Mouse (Mus musculus): ENCODE results near the gene Prkd2. TPM values are rescaled to one million over a fixed set of nuclear protein-coding genes. Genes with fewer than 3 reads are reported as not detected.

The Prkd2 gene
- polyA plus RNA-seq, 1 experiment from 2014 or later, result 6.0 TPM

DNA sequence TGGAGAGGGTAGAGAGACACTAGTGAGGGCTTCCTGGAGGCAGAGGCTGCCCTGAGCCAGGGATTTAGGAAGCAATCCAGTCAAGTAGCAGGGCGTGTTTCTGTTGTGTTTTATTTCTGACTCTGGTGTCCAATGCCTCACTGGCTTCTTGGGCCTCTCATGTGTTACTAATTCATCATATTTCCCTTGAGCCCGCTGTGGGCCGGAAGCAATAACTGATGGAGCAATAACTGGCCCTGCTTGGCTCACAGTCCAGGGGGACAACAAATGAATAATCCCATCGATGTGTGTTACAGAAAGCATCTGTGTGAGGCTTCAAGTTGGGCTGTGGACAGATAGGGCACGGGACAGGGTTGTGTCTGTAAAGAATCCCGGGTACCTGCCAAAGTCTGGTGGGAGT is 69.7 kb downstream of the Prkd2 start:
- H3K27me3 ChIP-seq (ENCODE audit: control insufficient read depth, insufficient read depth, low read depth, low read length), result no peaks in the 10 kb centered on the region
- 80% methylated on average over 6 of the region's 6 CpGs for WGBS
- no peaks in the 10 kb centered on the region for H3K9me3 ChIP-seq (replicated peaks; ENCODE audit: control insufficient read depth, low read length, poor library complexity, severe bottlenecking)
- H3K4me1 ChIP-seq (ENCODE audit: control insufficient read depth, insufficient read depth, low read length), result no peaks in the 10 kb centered on the region; the same call in 1 of the 2 replicates
- H3K9ac ChIP-seq (ENCODE audit: low read depth, low read length), result no peak overlapping the region
- no peak overlapping the region for H3K4me2 ChIP-seq (ENCODE audit: low read length)
- no peak overlapping the region for H3K4me3 ChIP-seq (ENCODE audit: low read depth, low read length)
- no peak for ATAC-seq
- no peak overlapping the region for H3K27ac ChIP-seq (ENCODE audit: low read length)
- peaks cover 31% of the 10 kb centered on the region for H3K36me3 ChIP-seq (ENCODE audit: control insufficient read depth, insufficient read depth, low read length)

DNA sequence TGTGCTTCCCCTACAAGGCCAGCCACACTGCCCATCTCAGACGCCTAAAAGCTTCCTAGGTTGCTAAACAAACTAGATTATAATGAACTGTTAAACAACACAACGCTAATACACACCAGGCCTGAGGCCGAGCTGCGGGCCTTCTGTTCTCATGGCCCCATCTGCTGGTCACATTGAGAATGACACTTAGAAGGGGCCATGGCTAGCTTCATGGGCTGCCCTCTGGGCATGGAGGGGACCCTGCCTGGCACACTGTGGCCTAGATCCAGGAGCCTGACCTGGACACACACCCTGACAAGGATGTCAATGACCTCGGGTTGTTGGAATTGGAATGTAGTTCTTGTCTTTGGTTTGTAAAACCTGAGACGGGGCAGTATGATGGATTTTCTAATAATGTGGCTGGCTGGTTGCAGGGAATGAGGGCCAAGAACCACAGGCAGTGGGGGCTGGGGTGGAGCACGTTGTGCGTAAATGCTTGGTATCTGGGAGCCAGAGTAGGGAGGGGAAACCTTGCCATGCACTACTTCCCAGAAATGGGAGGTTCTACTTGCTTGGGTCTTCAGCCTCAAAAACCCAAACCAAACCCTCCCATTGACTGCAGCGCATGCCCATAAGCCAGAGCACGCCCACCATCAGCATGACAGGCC is 71.2 kb downstream of the Prkd2 start:
- H3K27ac ChIP-seq (ENCODE audit: low read length), result 0 out of 2 replicates have a peak overlapping the region, but pooled peaks have one; percentile 23
- no peaks in the 10 kb centered on the region; the same call in 1 of the 2 replicates for H3K4me1 ChIP-seq (ENCODE audit: control insufficient read depth, insufficient read depth, low read length)
- no peak overlapping the region for H3K4me3 ChIP-seq (ENCODE audit: low read depth, low read length)
- H3K27me3 ChIP-seq (ENCODE audit: control insufficient read depth, insufficient read depth, low read depth, low read length), result no peaks in the 10 kb centered on the region
- H3K9me3 ChIP-seq (replicated peaks; ENCODE audit: control insufficient read depth, low read length, poor library complexity, severe bottlenecking), result no peaks in the 10 kb centered on the region
- H3K36me3 ChIP-seq (ENCODE audit: control insufficient read depth, insufficient read depth, low read length), result peaks cover 45% of the 10 kb centered on the region
- H3K4me2 ChIP-seq (ENCODE audit: low read length), result no peak overlapping the region
- peak; percentile 29 for ATAC-seq
- no peak overlapping the region for H3K9ac ChIP-seq (ENCODE audit: low read depth, low read length)
- 42% methylated on average over 10 of the region's 10 CpGs for WGBS

DNA sequence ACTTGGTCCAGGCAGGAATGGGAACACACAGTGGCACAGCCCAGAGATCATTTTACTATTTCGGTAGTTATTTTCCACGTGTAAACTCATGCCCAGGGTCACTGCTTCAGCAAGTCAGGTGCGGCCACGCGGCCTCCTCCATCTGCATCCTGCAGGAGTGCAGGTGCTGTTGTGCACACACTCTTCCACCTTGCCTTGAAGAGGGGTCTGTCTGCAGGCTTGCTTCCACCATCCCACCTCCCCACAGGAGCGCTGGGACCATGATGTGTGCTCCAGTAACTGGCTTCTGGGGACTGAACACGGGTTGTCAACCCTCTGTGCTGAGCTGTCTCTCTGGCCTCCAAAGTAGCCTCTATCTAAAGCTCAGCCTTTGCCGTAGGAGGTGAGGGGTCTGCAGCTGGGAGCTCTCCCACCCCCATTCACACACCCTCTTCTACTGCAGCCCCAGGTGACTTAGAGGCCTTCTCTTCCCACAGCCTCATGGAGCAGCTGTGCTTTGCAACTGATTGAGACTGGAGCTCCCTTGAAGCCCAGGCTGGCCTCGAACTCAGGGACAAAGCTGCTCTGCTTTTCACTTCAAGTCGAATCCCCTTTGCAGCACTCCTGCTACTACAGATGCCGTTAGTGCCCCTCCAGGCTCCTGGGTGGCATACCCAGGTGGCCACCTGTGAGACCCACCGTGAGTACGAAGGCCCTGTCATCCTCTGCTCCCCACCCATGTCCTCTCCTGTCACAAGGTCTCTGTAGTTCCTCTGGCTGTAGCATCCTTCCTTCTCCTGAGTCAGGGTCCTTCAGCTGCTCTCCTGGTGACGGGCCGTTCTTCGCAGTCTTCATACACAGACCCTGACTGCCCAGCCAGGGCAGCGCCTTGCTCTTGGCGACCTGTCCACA is 72.0 kb downstream of the Prkd2 start:
- peaks cover 50% of the 10 kb centered on the region for H3K36me3 ChIP-seq (ENCODE audit: control insufficient read depth, insufficient read depth, low read length)
- no peaks in the 10 kb centered on the region for H3K9me3 ChIP-seq (replicated peaks; ENCODE audit: control insufficient read depth, low read length, poor library complexity, severe bottlenecking)
- H3K4me3 ChIP-seq (ENCODE audit: low read depth, low read length), result no peak overlapping the region
- peak; percentile 8; the same call in 1 of the 2 replicates for ATAC-seq
- H3K27me3 ChIP-seq (ENCODE audit: control insufficient read depth, insufficient read depth, low read depth, low read length), result no peaks in the 10 kb centered on the region
- no peak overlapping the region for H3K9ac ChIP-seq (ENCODE audit: low read depth, low read length)
- H3K27ac ChIP-seq (ENCODE audit: low read length), result no peak overlapping the region
- H3K4me1 ChIP-seq (ENCODE audit: control insufficient read depth, insufficient read depth, low read length), result peaks cover 7% of the 10 kb centered on the region
- 84% methylated on average over 18 of the region's 18 CpGs for WGBS
- no peak overlapping the region for H3K4me2 ChIP-seq (ENCODE audit: low read length)

DNA sequence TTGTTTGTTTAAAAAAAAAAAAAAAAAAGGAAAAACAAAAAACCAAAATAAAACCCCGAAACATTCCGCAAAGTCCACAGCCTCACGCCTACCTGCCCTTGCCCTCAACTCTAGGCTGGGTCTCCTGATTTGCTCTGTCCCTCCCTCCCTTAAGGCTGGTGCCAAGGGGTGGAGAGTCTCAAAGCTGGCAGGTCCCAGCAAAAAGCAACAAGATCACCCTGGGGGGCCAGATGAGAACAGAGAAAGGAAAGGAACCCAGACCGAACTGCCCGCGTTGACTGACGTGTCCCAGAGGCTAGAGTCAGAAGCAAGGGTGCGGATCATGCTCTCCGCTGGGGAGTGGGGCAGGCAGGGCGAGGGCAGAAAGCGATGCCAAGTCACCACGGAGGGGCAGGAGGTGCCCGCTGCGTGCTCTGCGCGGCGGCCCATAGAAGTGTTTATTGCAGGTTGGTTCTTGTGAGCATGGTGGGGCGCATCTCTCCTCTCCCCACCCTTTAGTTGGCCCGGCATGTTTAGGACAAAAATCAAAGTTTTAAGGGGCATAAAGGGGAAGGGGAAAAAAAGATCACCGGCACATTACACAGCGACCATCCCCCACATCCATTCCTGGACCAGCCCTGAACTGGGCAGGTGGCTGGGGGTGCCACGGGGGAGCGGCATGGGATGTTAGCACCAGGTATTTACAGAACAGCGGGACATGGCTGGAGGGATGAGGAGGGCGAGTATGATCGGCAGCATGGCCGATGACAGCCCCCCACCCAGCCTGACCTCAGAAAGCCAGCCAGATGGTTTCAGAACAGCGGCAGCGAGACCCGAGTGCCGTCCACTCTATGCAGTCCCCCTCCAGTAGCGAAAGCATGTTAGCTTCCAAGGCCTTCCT is 73.0 kb downstream of the Prkd2 start:
- 90% methylated on average over 32 of the region's 32 CpGs for WGBS
- H3K36me3 ChIP-seq (ENCODE audit: control insufficient read depth, insufficient read depth, low read length), result peaks cover 50% of the 10 kb centered on the region
- no peak overlapping the region for H3K9ac ChIP-seq (ENCODE audit: low read depth, low read length)
- no peaks in the 10 kb centered on the region for H3K27me3 ChIP-seq (ENCODE audit: control insufficient read depth, insufficient read depth, low read depth, low read length)
- H3K4me1 ChIP-seq (ENCODE audit: control insufficient read depth, insufficient read depth, low read length), result peaks cover 17% of the 10 kb centered on the region
- H3K9me3 ChIP-seq (replicated peaks; ENCODE audit: control insufficient read depth, low read length, poor library complexity, severe bottlenecking), result no peaks in the 10 kb centered on the region
- no peak overlapping the region for H3K27ac ChIP-seq (ENCODE audit: low read length)
- H3K4me3 ChIP-seq (ENCODE audit: low read depth, low read length), result no peak overlapping the region
- no peak overlapping the region for H3K4me2 ChIP-seq (ENCODE audit: low read length)
- ATAC-seq, result no peak

DNA sequence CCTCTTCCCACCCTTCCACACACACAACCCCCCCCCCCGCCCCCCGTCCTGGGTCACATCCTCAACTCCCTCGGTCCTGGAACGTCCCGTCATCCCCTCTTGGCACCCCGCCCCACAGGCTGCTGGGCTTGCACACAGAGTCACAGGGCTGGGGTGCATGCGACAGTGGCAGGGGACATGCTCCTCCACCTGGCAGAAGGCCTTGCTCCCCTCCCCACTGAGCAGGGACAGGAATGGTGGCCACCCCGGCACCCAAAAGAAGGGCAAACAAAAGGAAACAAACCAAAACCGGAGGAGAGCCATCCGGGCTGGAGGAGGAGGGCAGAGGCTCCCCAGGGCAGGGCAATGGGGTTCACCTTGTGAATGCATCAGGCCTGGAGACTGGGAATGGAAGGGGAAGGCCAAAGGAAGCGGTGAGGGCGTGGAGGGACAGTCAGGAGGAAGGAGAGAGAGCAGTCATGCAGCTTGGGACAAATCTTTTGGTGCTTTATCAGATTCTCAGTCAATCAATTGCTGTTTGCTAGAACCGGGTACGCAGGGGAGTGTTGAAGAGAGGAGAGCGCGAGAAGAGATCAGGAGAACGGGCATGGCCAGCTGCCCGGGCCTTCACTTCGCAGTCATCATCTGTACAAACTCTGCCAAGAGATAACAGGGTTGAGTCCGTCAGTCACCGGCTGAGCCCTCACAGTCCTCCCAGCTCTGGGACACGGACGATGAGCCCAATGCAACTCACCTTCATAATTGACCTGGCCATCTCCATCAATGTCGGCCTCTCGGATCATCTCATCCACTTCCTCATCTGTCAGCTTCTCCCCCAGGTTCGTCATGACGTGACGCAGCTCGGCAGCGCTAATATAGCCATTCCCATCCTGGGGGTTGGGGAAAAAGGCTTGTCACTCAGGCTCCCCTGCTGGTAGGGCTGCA is 73.9 kb downstream of the Prkd2 start:
- Histone ChIP-seq H3K27ac (ENCODE audit: low read length) (no peak overlapping the region), H3K9me3 (replicated peaks; ENCODE audit: control insufficient read depth, low read length, poor library complexity, severe bottlenecking) (no peaks in the 10 kb centered on the region), H3K27me3 (ENCODE audit: control insufficient read depth, insufficient read depth, low read depth, low read length) (no peaks in the 10 kb centered on the region), H3K4me1 (ENCODE audit: control insufficient read depth, insufficient read depth, low read length) (peaks cover 26% of the 10 kb centered on the region), H3K4me3 (ENCODE audit: low read depth, low read length) (no peak overlapping the region), H3K9ac (ENCODE audit: low read depth, low read length) (no peak overlapping the region), H3K4me2 (ENCODE audit: low read length) (no peak overlapping the region), H3K36me3 (ENCODE audit: control insufficient read depth, insufficient read depth, low read length) (peaks cover 50% of the 10 kb centered on the region)
- WGBS, result 86% methylated on average over 29 of the region's 30 CpGs
- ATAC-seq, result no peak

DNA sequence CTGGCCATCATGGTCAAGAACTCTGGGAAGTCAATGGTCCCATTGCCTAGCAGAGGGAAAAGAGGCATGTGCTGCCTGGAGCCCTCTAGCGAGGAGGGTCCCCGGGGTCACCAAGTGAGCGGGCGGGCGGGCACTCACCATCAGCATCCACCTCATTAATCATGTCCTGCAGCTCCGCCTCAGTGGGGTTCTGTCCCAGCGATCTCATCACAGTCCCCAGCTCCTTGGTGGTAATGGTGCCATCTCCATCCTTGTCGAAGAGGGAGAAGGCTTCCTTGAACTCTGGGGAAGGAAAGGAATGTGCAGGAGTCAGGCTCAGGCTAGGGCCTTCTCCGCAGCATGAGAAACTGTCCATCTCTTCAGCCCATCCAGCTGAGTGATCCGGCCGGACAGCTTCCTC is 74.7 kb downstream of the Prkd2 start:
- Histone ChIP-seq H3K4me3 (ENCODE audit: low read depth, low read length) (no peak overlapping the region), H3K4me2 (ENCODE audit: low read length) (no peak overlapping the region), H3K9ac (ENCODE audit: low read depth, low read length) (no peak overlapping the region), H3K27ac (ENCODE audit: low read length) (no peak overlapping the region), H3K36me3 (ENCODE audit: control insufficient read depth, insufficient read depth, low read length) (peaks cover 50% of the 10 kb centered on the region), H3K4me1 (ENCODE audit: control insufficient read depth, insufficient read depth, low read length) (peaks cover 32% of the 10 kb centered on the region), H3K9me3 (replicated peaks; ENCODE audit: control insufficient read depth, low read length, poor library complexity, severe bottlenecking) (no peaks in the 10 kb centered on the region), H3K27me3 (ENCODE audit: control insufficient read depth, insufficient read depth, low read depth, low read length) (no peaks in the 10 kb centered on the region)
- ATAC-seq, result no peak
- WGBS, result 82% methylated on average over 11 of the region's 11 CpGs

DNA sequence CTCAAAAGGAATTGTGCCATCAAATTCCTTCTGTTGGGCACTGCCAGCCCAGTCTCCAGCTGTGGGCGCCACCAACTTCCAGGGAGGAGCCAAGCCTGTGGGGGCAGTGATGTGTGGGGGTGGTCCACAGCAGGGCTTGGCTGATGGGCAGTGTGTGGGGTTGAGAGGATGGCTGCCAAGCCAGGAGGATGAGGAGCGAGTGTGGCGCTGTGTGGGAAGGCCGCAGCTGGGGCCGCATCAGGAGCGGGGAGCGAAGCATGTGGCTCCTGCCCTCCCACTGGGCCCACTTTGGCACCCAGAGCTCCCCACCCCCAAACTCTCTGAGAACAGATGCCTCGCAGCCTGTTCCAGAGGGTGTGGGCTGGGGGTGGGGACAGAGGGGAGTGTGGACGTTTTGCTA is 75.3 kb downstream of the Prkd2 start:
- peaks cover 50% of the 10 kb centered on the region for H3K36me3 ChIP-seq (ENCODE audit: control insufficient read depth, insufficient read depth, low read length)
- peaks cover 32% of the 10 kb centered on the region for H3K4me1 ChIP-seq (ENCODE audit: control insufficient read depth, insufficient read depth, low read length)
- ATAC-seq, result no peak
- 78% methylated on average over 9 of the region's 9 CpGs for WGBS
- H3K4me3 ChIP-seq (ENCODE audit: low read depth, low read length), result no peak overlapping the region
- H3K4me2 ChIP-seq (ENCODE audit: low read length), result no peak overlapping the region
- H3K9me3 ChIP-seq (replicated peaks; ENCODE audit: control insufficient read depth, low read length, poor library complexity, severe bottlenecking), result no peaks in the 10 kb centered on the region
- no peaks in the 10 kb centered on the region for H3K27me3 ChIP-seq (ENCODE audit: control insufficient read depth, insufficient read depth, low read depth, low read length)
- H3K27ac ChIP-seq (ENCODE audit: low read length), result no peak overlapping the region
- no peak overlapping the region for H3K9ac ChIP-seq (ENCODE audit: low read depth, low read length)

DNA sequence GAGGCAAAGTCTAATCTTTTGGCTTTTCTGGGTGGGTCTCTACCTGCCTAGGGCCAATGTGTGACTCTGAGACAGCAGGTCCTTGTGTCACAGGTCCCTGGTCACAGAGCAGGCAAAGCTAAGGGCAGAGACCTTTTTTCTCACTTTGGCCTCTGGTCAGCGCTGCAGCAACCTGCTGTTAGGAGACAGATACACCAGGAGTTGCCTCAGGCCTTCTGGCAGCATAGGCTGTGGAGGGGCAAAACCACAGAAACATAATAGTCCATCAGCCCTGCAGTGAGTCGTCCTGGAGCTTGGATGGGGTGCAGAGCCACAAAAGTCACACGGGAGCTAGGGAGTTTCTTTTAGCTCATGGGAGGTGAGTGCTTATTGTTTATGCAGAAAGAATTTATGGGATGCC is 76.0 kb downstream of the Prkd2 start:
- 76% methylated on average over 3 of the region's 3 CpGs for WGBS
- no peaks in the 10 kb centered on the region for H3K27me3 ChIP-seq (ENCODE audit: control insufficient read depth, insufficient read depth, low read depth, low read length)
- H3K9ac ChIP-seq (ENCODE audit: low read depth, low read length), result no peak overlapping the region
- H3K4me2 ChIP-seq (ENCODE audit: low read length), result no peak overlapping the region
- H3K36me3 ChIP-seq (ENCODE audit: control insufficient read depth, insufficient read depth, low read length), result peaks cover 50% of the 10 kb centered on the region
- H3K4me3 ChIP-seq (ENCODE audit: low read depth, low read length), result no peak overlapping the region
- ATAC-seq, result no peak
- no peak overlapping the region; the same call in 1 of the 2 replicates for H3K27ac ChIP-seq (ENCODE audit: low read length)
- H3K9me3 ChIP-seq (replicated peaks; ENCODE audit: control insufficient read depth, low read length, poor library complexity, severe bottlenecking), result no peaks in the 10 kb centered on the region
- H3K4me1 ChIP-seq (ENCODE audit: control insufficient read depth, insufficient read depth, low read length), result peaks cover 32% of the 10 kb centered on the region
